Mouse (Mus musculus) heart, adult 10 weeks (tissue): Measurements from ENCODE around the gene Ccl21a. TPM values are rescaled to one million over a fixed set of nuclear protein-coding genes. Genes with fewer than 3 reads are reported as not detected.

ENCODE experiments used
- polyA plus RNA-seq: library from polyadenylated mRNA; stranded (reverse); fragments of 350-450 nt; fragmentation: Illumina TruSeq; extraction: RNeasy Lipid Tissue Mini Kit (QIAGEN cat#74804); gene quantifications from one replicate; pipeline ENCODE4 v1.2.3, GENCODE M21; 2014; ENCODE audit warnings: low read depth, low replicate concordance

The Ccl21a gene
- 53.5 TPM for polyA plus RNA-seq

GRCm38 (mm10) chr4:42773893-42774292 lies at the start of gene Ccl21a:
Gene Ccl21a, minus strand, starts transcription at chr4:42773993.

GRCm38 (mm10) chr4:42756477-42756876 lies 17.3 kb downstream of the Ccl21a start, which contains the start of gene Ccl19:
Gene Ccl19, minus strand, starts transcription at chr4:42756577.

GRCm38 (mm10) chr4:42735245-42735644 lies 38.5 kb downstream of the Ccl21a start, which contains the start of gene 4930578G10Rik:
Gene 4930578G10Rik, plus strand, starts transcription at chr4:42735545.

Other genes with a start within 250 kb of the Ccl21a start
- gene Fam205a2, start 245.8 kb downstream of the Ccl21a start, polyA plus RNA-seq = not detected
- gene Gm10591, start 161.8 kb downstream of the Ccl21a start, polyA plus RNA-seq = not detected
- gene Gm2564, start 144.3 kb downstream of the Ccl21a start, polyA plus RNA-seq = 5.7 TPM
- gene Ccl27b, start 118.7 kb downstream of the Ccl21a start, polyA plus RNA-seq = not detected
- gene Il11ra2, start 112.1 kb downstream of the Ccl21a start, polyA plus RNA-seq = not detected
- not detected for gene 4930578G10Rik, start 38.4 kb downstream of the Ccl21a start, polyA plus RNA-seq
- 4.0 TPM for gene Ccl19, start 17.4 kb downstream of the Ccl21a start, polyA plus RNA-seq
- not detected for gene Fam205a1, start 79.9 kb upstream of the Ccl21a start, polyA plus RNA-seq
- 0.21 TPM for gene Gm12394, start 82.8 kb upstream of the Ccl21a start, polyA plus RNA-seq
- gene Fam205c, start 100.2 kb upstream of the Ccl21a start, polyA plus RNA-seq = 0.81 TPM
- 1.8 TPM for gene Phf24, start 142.7 kb upstream of the Ccl21a start, polyA plus RNA-seq
- gene Dnajb5, start 175.8 kb upstream of the Ccl21a start, polyA plus RNA-seq = 87.1 TPM
- not detected for gene 1700022I11Rik, start 195.6 kb upstream of the Ccl21a start, polyA plus RNA-seq
- gene Vcp, start 226.5 kb upstream of the Ccl21a start, polyA plus RNA-seq = 315 TPM
- 2.6 TPM for gene Fancg, start 236.5 kb upstream of the Ccl21a start, polyA plus RNA-seq